Mouse (Mus musculus) heart, postnatal 0 days (tissue): ENCODE measurements at regions not wholly inside any gene's neighbourhood (a gene's known extent, or its start where the extent isn't known, plus 50 kb on each side); places are given as distances from the start of the nearest gene placed in this dataset.

ENCODE experiments used
- ATAC-seq: fragments of 200-750 bp; cut with Nextera tagmentation; 2 replicates; pipeline ENCODE4 v1.8.0; 2017; ENCODE audit warnings: low read depth, moderate number of reproducible peaks, moderate library complexity; ENCODE audit not compliant: insufficient read depth
- DNase-seq: peaks from one replicate; pipeline ENCODE4 v3.0.0-alpha.2; 2016; ENCODE audit warnings: low spot score
- H3K27ac ChIP-seq: fragments of 300-500 bp; sonication (generic); 2 replicates; pipeline ENCODE4 v1.5.1; 2014; ENCODE audit warnings: low read depth, mild to moderate bottlenecking
- H3K27me3 ChIP-seq: fragments of 300-500 bp; sonication (generic); 2 replicates; pipeline ENCODE4 v1.6.1; 2014; ENCODE audit warnings: low read length, mixed read lengths; ENCODE audit not compliant: control insufficient read depth, insufficient read depth
- H3K36me3 ChIP-seq: fragments of 300-500 bp; sonication (generic); replicated peaks from 2 replicates; pipeline ENCODE4 v1.6.1; 2014; ENCODE audit warnings: low read length, mixed read lengths; ENCODE audit not compliant: control insufficient read depth, insufficient read depth
- H3K4me1 ChIP-seq: fragments of 300-500 bp; sonication (generic); 2 replicates; pipeline ENCODE4 v1.6.1; 2014; ENCODE audit warnings: antibody characterized with exemption; ENCODE audit not compliant: control insufficient read depth, insufficient read depth
- H3K4me2 ChIP-seq: fragments of 300-500 bp; sonication (generic); 2 replicates; pipeline ENCODE4 v1.6.1; 2014; ENCODE audit warnings: low read depth, mild to moderate bottlenecking, low read length, moderate library complexity
- H3K4me3 ChIP-seq: fragments of 300-500 bp; sonication (generic); 2 replicates; pipeline ENCODE4 v1.5.1; 2014; ENCODE audit warnings: low read depth, low read length
- H3K9ac ChIP-seq: fragments of 300-500 bp; sonication (generic); replicated peaks from 2 replicates; pipeline ENCODE4 v1.6.1; 2014; ENCODE audit warnings: low read depth, low read length, mixed read lengths
- H3K9me3 ChIP-seq: fragments of 300-500 bp; sonication (generic); replicated peaks from 2 replicates; pipeline ENCODE4 v1.6.1; 2016; ENCODE audit warnings: low read length; ENCODE audit not compliant: control insufficient read depth
- CTCF ChIP-seq: IDR thresholded peaks from 2 replicates; pipeline ENCODE4 v1.5.1; 2016; ENCODE audit warnings: antibody characterized with exemption, control low read depth, low read depth
- EP300 ChIP-seq: IDR thresholded peaks from 2 replicates; pipeline ENCODE4 v1.6.1; 2016; ENCODE audit warnings: antibody characterized with exemption, low read depth
- WGBS: fragments of 180-500 bp; shearing (Covaris S2); extraction: QIAGEN DNeasy Blood & Tissue Kit; methylation state at CpG from one replicate; pipeline ENCODE4 v1.1.7; 2014; 5-methylcytosine and 5-hydroxymethylcytosine counted together

DNA sequence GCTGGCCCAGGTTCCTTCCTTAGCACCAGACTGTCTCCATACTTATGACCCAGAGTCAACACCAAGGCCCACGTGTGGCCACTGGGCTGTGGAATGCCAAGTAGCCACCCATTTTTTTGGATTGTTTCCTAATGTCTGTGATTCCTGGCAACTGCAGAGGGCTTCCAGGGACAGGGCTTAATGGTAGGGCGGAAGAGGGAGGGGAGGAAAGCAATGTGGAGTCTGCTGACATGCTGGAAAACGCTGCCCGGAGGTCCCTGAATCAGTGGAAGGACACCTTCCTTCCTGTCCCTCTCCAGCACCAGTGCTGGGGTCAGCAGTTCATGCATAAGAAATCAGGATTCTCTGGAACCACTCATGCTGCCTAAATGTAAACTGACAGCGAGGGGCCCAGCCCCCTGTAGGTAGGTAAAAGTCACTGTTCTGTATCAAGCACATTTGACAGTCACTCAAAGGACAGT, 90.8 kb downstream of the Iyd start:
- Histone ChIP-seq H3K27ac (peak overlapping the region; percentile 30), H3K27me3 (no peaks in the 10 kb centered on the region), H3K4me3 (no peak overlapping the region), H3K4me1 (no peaks in the 10 kb centered on the region), H3K36me3 (no peaks in the 10 kb centered on the region), H3K4me2 (no peak overlapping the region), H3K9ac (no peak overlapping the region), H3K9me3 (no peaks in the 10 kb centered on the region)
- TF ChIP-seq EP300: peak; percentile 59; the same call in 1 of the 2 replicates
- TF ChIP-seq CTCF: no peak
- DNase-seq (peak; percentile 39), ATAC-seq (peak; percentile 61)
- 27% methylated on average over 5 of the region's 5 CpGs for WGBS

DNA sequence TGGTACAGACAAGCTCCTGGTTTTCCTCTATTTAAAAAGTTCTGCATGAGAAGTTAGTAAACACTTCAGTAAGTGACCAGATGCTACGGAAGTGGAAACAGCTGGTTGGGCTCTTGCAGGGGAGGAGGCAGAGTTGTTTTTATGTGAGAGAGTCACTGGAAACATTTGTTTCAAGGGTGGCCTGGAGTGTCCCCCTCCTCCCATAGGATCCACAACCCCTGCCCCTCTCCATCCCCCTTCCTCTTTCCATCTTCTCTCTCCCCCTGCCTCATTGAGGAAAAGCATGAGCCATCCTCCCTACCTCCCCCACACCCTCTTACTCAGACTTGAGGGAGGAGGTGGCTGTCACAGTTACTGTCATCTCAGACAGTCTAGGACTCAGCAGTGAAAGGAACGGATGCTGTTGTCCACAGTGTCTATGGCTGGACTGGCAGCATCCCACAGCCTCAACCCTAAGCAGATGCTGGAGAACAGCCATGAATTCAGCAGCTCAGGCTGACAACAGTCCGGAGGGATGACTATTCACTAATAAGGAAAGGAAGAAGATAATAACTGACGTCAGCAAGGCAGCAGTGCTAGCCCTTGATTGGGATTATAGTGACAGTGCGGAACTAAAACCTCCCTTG, 93.9 kb downstream of the Iyd start:
- no peaks in the 10 kb centered on the region for H3K27me3 ChIP-seq
- H3K9ac ChIP-seq: no peak overlapping the region
- no peaks in the 10 kb centered on the region for H3K4me1 ChIP-seq
- peak overlapping the region; percentile 83 for H3K27ac ChIP-seq
- WGBS: 26% methylated on average over 5 of the region's 5 CpGs
- no peaks in the 10 kb centered on the region for H3K36me3 ChIP-seq
- H3K4me2 ChIP-seq: no peak overlapping the region
- H3K9me3 ChIP-seq: no peaks in the 10 kb centered on the region
- no peak overlapping the region for H3K4me3 ChIP-seq
- TF ChIP-seq EP300 (peak; percentile 75), CTCF (no peak)
- ATAC-seq (peak; percentile 83), DNase-seq (peak; percentile 74)

DNA sequence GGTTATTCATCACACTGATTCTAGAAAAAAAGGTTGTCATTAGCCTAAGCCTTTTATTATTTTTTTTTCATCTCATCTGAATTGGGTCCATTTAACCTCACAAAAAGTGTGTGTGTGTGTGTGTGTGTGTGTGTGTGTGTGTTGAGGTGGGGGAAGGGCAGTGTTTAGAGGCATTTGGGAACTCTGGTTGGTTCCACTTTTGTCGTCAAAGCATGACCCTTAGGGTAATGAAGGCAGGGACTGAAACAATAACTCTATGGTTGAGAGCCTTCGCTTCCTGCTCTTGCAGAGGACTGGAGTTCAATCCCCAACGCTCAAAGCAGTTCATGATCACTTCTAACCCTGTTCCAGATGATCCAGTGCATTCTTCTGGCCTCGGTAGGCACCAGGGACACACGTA, 96.1 kb upstream of the Plekhg1 start:
- Histone ChIP-seq H3K36me3 (no peaks in the 10 kb centered on the region), H3K27ac (no peak overlapping the region; the same call in 1 of the 2 replicates), H3K9me3 (no peaks in the 10 kb centered on the region), H3K4me2 (no peak overlapping the region), H3K27me3 (no peaks in the 10 kb centered on the region), H3K4me3 (no peak overlapping the region), H3K4me1 (no peaks in the 10 kb centered on the region), H3K9ac (no peak overlapping the region)
- DNase-seq (no peak), ATAC-seq (no peak)
- WGBS: 77% methylated on average over 5 of the region's 5 CpGs
- no peak for TF ChIP-seq CTCF
- no peak for TF ChIP-seq EP300

DNA sequence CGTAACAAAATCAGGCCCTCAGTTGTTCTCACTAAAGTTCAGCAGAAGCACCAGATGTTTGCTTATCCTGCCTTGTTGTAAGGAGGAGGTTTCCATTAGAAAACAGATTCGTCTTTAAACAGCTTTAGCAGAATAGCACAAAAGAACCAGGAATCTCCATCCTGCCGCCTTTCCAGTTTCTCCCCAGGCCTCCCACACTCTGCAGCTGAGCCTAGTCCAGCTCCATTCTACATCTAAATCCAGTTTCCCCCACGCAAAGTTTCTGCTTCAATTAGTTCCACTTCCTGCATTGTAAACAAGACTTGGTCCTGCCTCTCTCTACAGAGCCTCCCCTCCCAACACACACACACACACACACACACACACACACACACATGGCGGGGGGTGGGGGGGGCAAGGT, 95.1 kb upstream of the Plekhg1 start:
- Histone ChIP-seq H3K9me3 (no peaks in the 10 kb centered on the region), H3K4me3 (no peak overlapping the region), H3K27me3 (no peaks in the 10 kb centered on the region), H3K36me3 (no peaks in the 10 kb centered on the region), H3K4me2 (no peak overlapping the region), H3K4me1 (no peaks in the 10 kb centered on the region), H3K9ac (no peak overlapping the region), H3K27ac (peak overlapping the region; percentile 70)
- DNase-seq: peak; percentile 18
- ATAC-seq: peak; percentile 64
- TF ChIP-seq CTCF: no peak
- TF ChIP-seq EP300: no peak
- 53% methylated on average over 5 of the region's 5 CpGs for WGBS

DNA sequence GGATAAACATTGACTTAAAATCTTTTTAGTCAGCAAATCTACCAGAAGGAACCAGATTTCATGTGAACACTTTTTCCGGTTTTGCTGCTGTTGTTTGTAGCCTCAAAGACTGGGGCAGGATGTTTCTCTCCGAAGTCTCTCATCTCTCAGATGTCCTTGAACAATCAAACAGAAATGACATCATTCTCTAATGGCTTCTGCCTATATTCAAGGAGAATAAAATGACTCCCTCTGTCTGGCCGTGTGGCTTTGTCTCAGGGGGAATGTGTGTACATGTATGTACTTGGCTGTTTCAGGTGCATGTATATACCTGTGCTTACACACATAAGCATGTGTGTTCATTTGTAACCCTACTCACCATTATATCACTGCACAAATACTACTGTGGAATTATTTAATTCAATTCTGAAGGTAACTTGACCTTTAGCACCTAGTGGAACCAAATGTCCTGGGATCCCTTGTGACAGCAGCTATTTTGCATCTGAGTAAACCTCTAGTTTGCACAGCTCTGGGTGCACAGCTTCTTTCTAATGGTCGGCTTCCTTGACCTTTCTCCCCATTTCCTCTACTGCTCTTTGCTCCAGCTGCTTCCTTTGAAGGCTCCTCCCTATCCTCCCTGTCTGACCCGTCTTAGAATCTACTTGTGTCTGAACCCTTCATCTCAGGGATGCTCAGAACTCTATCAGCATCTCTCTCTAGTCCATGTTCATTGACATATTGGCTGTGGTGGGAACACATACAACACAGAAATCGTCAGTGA, 93.8 kb upstream of the Plekhg1 start:
- no peak overlapping the region for H3K9ac ChIP-seq
- TF ChIP-seq CTCF (no peak), EP300 (no peak)
- H3K4me2 ChIP-seq: no peak overlapping the region
- H3K36me3 ChIP-seq: no peaks in the 10 kb centered on the region
- no peaks in the 10 kb centered on the region for H3K9me3 ChIP-seq
- no peak overlapping the region for H3K4me3 ChIP-seq
- 53% methylated on average over 6 of the region's 6 CpGs for WGBS
- ATAC-seq (no peak), DNase-seq (peak; percentile 13)
- H3K4me1 ChIP-seq: no peaks in the 10 kb centered on the region
- no peaks in the 10 kb centered on the region for H3K27me3 ChIP-seq
- peak overlapping the region; percentile 70 for H3K27ac ChIP-seq
